Mouse (Mus musculus) neural tube, embryonic 13.5 days (tissue): ENCODE results near the gene Alb. TPM values are rescaled to one million over a fixed set of nuclear protein-coding genes. Genes with fewer than 3 reads are reported as not detected.

Experiments
- ATAC-seq: fragments of 200-750 bp; cut with Nextera tagmentation; 2 replicates; pipeline ENCODE4 v1.8.0; 2017; ENCODE audit warnings: low read depth, mild to moderate bottlenecking, moderate TSS enrichment, moderate library complexity
- H3K27ac ChIP-seq: fragments of 300-500 bp; sonication (generic); replicated peaks from 2 replicates; pipeline ENCODE4 v1.5.1; 2015; ENCODE audit warnings: moderate library complexity, mild to moderate bottlenecking, inconsistent platforms
- H3K27me3 ChIP-seq: fragments of 300-500 bp; sonication (generic); 2 replicates; pipeline ENCODE4 v1.6.1; 2015; ENCODE audit warnings: mild to moderate bottlenecking, inconsistent platforms
- H3K36me3 ChIP-seq: fragments of 300-500 bp; sonication (generic); 2 replicates; pipeline ENCODE4 v1.6.1; 2015; ENCODE audit warnings: mild to moderate bottlenecking, inconsistent platforms
- H3K4me1 ChIP-seq: fragments of 300-500 bp; sonication (generic); replicated peaks from 2 replicates; pipeline ENCODE4 v1.6.1; 2015; ENCODE audit warnings: inconsistent platforms
- H3K4me2 ChIP-seq: fragments of 300-500 bp; sonication (generic); 2 replicates; pipeline ENCODE4 v1.6.1; 2015; ENCODE audit warnings: inconsistent platforms, mild to moderate bottlenecking, moderate library complexity
- H3K4me3 ChIP-seq: fragments of 300-500 bp; sonication (generic); 2 replicates; pipeline ENCODE4 v1.5.1; 2015; ENCODE audit warnings: mild to moderate bottlenecking, inconsistent platforms
- H3K9ac ChIP-seq: fragments of 300-500 bp; sonication (generic); 2 replicates; pipeline ENCODE4 v1.6.1; 2015; ENCODE audit warnings: moderate library complexity, mild to moderate bottlenecking, inconsistent platforms
- H3K9me3 ChIP-seq: fragments of 300-500 bp; sonication (generic); 2 replicates; pipeline ENCODE4 v1.6.1; 2016; ENCODE audit warnings: inconsistent platforms
- whole genome bisulfite sequencing: fragments of 180-500 bp; shearing (Covaris S2); methylation state at CpG from one replicate; pipeline ENCODE4 v1.1.7; 2015; 5-methylcytosine and 5-hydroxymethylcytosine counted together
- polyA plus RNA-seq: library from polyadenylated mRNA; unstranded; fragments of >200 nt; fragmentation: Nextera tagmentation; extraction: Ambion mirVana; gene quantifications from 2 replicates; pipeline ENCODE4 v1.2.1, GENCODE M21; 2015

Gene Alb
- polyA plus RNA-seq, result 0.56 and 1.1 TPM in 2 replicates

GRCm38 (mm10) chr5:90460619-90461018 lies at the start of gene Alb:
Gene Alb, plus strand, starts transcription at chr5:90460897.
- no peak within 1 kb of the TSS for H3K27ac ChIP-seq
- no peak within 1 kb of the TSS for H3K9ac ChIP-seq
- H3K4me1 ChIP-seq, result no peaks in the 10 kb centered on the region
- ATAC-seq, result no peak
- H3K36me3 ChIP-seq, result no peaks in the 10 kb centered on the region
- WGBS, result 91% methylated on average over 8 of the region's 8 CpGs
- H3K4me3 ChIP-seq, result no peak within 1 kb of the TSS
- H3K27me3 ChIP-seq, result peaks cover 5% of the 10 kb centered on the region; the same call in 1 of the 2 replicates
- no peak within 1 kb of the TSS for H3K4me2 ChIP-seq
- no peaks in the 10 kb centered on the region for H3K9me3 ChIP-seq

GRCm38 (mm10) chr5:90414142-90414924 lies 46.4 kb upstream of the Alb start:
- H3K9me3 ChIP-seq, result no peaks in the 10 kb centered on the region
- H3K36me3 ChIP-seq, result no peaks in the 10 kb centered on the region
- H3K4me2 ChIP-seq, result no peak overlapping the region
- 82% methylated on average over 8 of the region's 8 CpGs for WGBS
- H3K4me3 ChIP-seq, result no peak overlapping the region
- ATAC-seq, result no peak
- H3K9ac ChIP-seq, result no peak overlapping the region
- H3K4me1 ChIP-seq, result no peaks in the 10 kb centered on the region
- no peak overlapping the region for H3K27ac ChIP-seq
- H3K27me3 ChIP-seq, result no peaks in the 10 kb centered on the region

- H3K9ac ChIP-seq, result no peak overlapping the region
- no peaks in the 10 kb centered on the region for H3K9me3 ChIP-seq
- H3K4me3 ChIP-seq, result no peak overlapping the region
- H3K36me3 ChIP-seq, result no peaks in the 10 kb centered on the region
- 62% methylated on average over 6 of the region's 6 CpGs for whole genome bisulfite sequencing
- no peak for ATAC-seq
- H3K27me3 ChIP-seq, result no peaks in the 10 kb centered on the region
- no peaks in the 10 kb centered on the region for H3K4me1 ChIP-seq
- no peak overlapping the region for H3K4me2 ChIP-seq
- H3K27ac ChIP-seq, result no peak overlapping the region
These were observed 45.8 kb upstream of the Alb start for GRCm38 (mm10) chr5:90414925-90415295.

GRCm38 (mm10) chr5:90424625-90425024 lies 36.1 kb upstream of the Alb start:
- H3K27me3 ChIP-seq, result no peaks in the 10 kb centered on the region
- no peak overlapping the region for H3K4me2 ChIP-seq
- no peaks in the 10 kb centered on the region for H3K4me1 ChIP-seq
- no peaks in the 10 kb centered on the region for H3K36me3 ChIP-seq
- H3K27ac ChIP-seq, result no peak overlapping the region
- H3K4me3 ChIP-seq, result no peak overlapping the region
- no peak for ATAC-seq
- H3K9ac ChIP-seq, result no peak overlapping the region
- 91% methylated on average over 5 of the region's 5 CpGs for WGBS
- H3K9me3 ChIP-seq, result no peaks in the 10 kb centered on the region

GRCm38 (mm10) chr5:90425191-90425590 lies 35.5 kb upstream of the Alb start:
- Histone ChIP-seq H3K27me3 (no peaks in the 10 kb centered on the region), H3K9me3 (no peaks in the 10 kb centered on the region), H3K27ac (no peak overlapping the region), H3K36me3 (no peaks in the 10 kb centered on the region), H3K4me2 (no peak overlapping the region), H3K4me1 (no peaks in the 10 kb centered on the region), H3K4me3 (no peak overlapping the region), H3K9ac (no peak overlapping the region)
- WGBS, result 82% methylated on average over 3 of the region's 3 CpGs
- no peak for ATAC-seq

- Histone ChIP-seq H3K4me1 (no peaks in the 10 kb centered on the region), H3K9me3 (no peaks in the 10 kb centered on the region), H3K9ac (no peak overlapping the region), H3K4me2 (no peak overlapping the region), H3K27ac (no peak overlapping the region), H3K36me3 (no peaks in the 10 kb centered on the region), H3K27me3 (no peaks in the 10 kb centered on the region), H3K4me3 (no peak overlapping the region)
- 83% methylated on average over 9 of the region's 9 CpGs for WGBS
- no peak for ATAC-seq
These were observed 29.6 kb upstream of the Alb start for GRCm38 (mm10) chr5:90431053-90431452.

- H3K4me2 ChIP-seq, result no peak overlapping the region
- H3K9me3 ChIP-seq, result no peaks in the 10 kb centered on the region
- 84% methylated on average over 4 of the region's 4 CpGs for WGBS
- H3K27ac ChIP-seq, result no peak overlapping the region
- H3K36me3 ChIP-seq, result no peaks in the 10 kb centered on the region
- no peaks in the 10 kb centered on the region for H3K27me3 ChIP-seq
- no peak overlapping the region for H3K4me3 ChIP-seq
- no peaks in the 10 kb centered on the region for H3K4me1 ChIP-seq
- ATAC-seq, result no peak
- no peak overlapping the region for H3K9ac ChIP-seq
These were observed 21.5 kb upstream of the Alb start for GRCm38 (mm10) chr5:90439157-90439556.

GRCm38 (mm10) chr5:90447577-90447976 lies 13.1 kb upstream of the Alb start:
- 89% methylated on average over 3 of the region's 3 CpGs for WGBS
- ATAC-seq, result no peak
- no peaks in the 10 kb centered on the region for H3K27me3 ChIP-seq
- no peak overlapping the region for H3K4me2 ChIP-seq
- H3K4me1 ChIP-seq, result no peaks in the 10 kb centered on the region
- no peaks in the 10 kb centered on the region for H3K9me3 ChIP-seq
- H3K9ac ChIP-seq, result no peak overlapping the region
- H3K4me3 ChIP-seq, result no peak overlapping the region
- H3K27ac ChIP-seq, result no peak overlapping the region
- no peaks in the 10 kb centered on the region for H3K36me3 ChIP-seq

- no peak overlapping the region for H3K4me3 ChIP-seq
- no peak overlapping the region for H3K4me2 ChIP-seq
- no peaks in the 10 kb centered on the region for H3K9me3 ChIP-seq
- no peak overlapping the region for H3K27ac ChIP-seq
- 85% methylated on average over 5 of the region's 5 CpGs for WGBS
- H3K27me3 ChIP-seq, result no peaks in the 10 kb centered on the region
- no peak overlapping the region for H3K9ac ChIP-seq
- H3K36me3 ChIP-seq, result no peaks in the 10 kb centered on the region
- no peaks in the 10 kb centered on the region for H3K4me1 ChIP-seq
- no peak for ATAC-seq
These were observed 10.7 kb upstream of the Alb start for GRCm38 (mm10) chr5:90449961-90450360.

- 78% methylated on average over 4 of the region's 4 CpGs for WGBS
- no peak for ATAC-seq
- no peak overlapping the region for H3K27ac ChIP-seq
- H3K9me3 ChIP-seq, result no peaks in the 10 kb centered on the region
- no peak overlapping the region for H3K4me3 ChIP-seq
- H3K9ac ChIP-seq, result no peak overlapping the region
- H3K27me3 ChIP-seq, result no peaks in the 10 kb centered on the region
- no peaks in the 10 kb centered on the region for H3K4me1 ChIP-seq
- H3K36me3 ChIP-seq, result no peaks in the 10 kb centered on the region
- H3K4me2 ChIP-seq, result no peak overlapping the region
These were observed 8.0 kb upstream of the Alb start for GRCm38 (mm10) chr5:90452711-90453110.

GRCm38 (mm10) chr5:90457241-90457640 lies 3.5 kb upstream of the Alb start:
- Histone ChIP-seq H3K27ac (no peak overlapping the region), H3K9me3 (no peaks in the 10 kb centered on the region), H3K4me3 (no peak overlapping the region), H3K4me1 (no peaks in the 10 kb centered on the region), H3K36me3 (no peaks in the 10 kb centered on the region), H3K9ac (no peak overlapping the region), H3K4me2 (no peak overlapping the region), H3K27me3 (no peaks in the 10 kb centered on the region)
- 83% methylated on average over 1 of the region's 1 CpGs for WGBS
- ATAC-seq, result no peak

GRCm38 (mm10) chr5:90458727-90459126 lies 2.0 kb upstream of the Alb start:
- no peaks in the 10 kb centered on the region for H3K36me3 ChIP-seq
- no peaks in the 10 kb centered on the region for H3K9me3 ChIP-seq
- H3K27ac ChIP-seq, result no peak overlapping the region
- H3K4me1 ChIP-seq, result no peaks in the 10 kb centered on the region
- H3K4me3 ChIP-seq, result no peak overlapping the region
- no peak overlapping the region for H3K4me2 ChIP-seq
- ATAC-seq, result no peak
- whole genome bisulfite sequencing, result 80% methylated on average over 5 of the region's 5 CpGs
- no peak overlapping the region for H3K9ac ChIP-seq
- H3K27me3 ChIP-seq, result no peaks in the 10 kb centered on the region

- no peak overlapping the region for H3K4me3 ChIP-seq
- H3K9me3 ChIP-seq, result no peaks in the 10 kb centered on the region
- H3K9ac ChIP-seq, result no peak overlapping the region
- no peak overlapping the region for H3K27ac ChIP-seq
- no peak for ATAC-seq
- peaks cover 5% of the 10 kb centered on the region; the same call in 1 of the 2 replicates for H3K27me3 ChIP-seq
- H3K36me3 ChIP-seq, result no peaks in the 10 kb centered on the region
- H3K4me1 ChIP-seq, result peaks cover 3% of the 10 kb centered on the region; the same call in 1 of the 2 replicates
- 71% methylated on average over 4 of the region's 4 CpGs for WGBS
- no peak overlapping the region for H3K4me2 ChIP-seq
These were observed 6.1 kb downstream of the Alb start for GRCm38 (mm10) chr5:90466806-90467205.
